Mouse (Mus musculus) gastrocnemius, postnatal 25 days (tissue): ENCODE data around the gene Rps6kc1. TPM values are rescaled to one million over a fixed set of nuclear protein-coding genes. Genes with fewer than 3 reads are reported as not detected.

Source experiments
- DNase-seq: peaks from one replicate; pipeline ENCODE4 v3.0.0; 2022
- total RNA-seq, 2 experiments: library from RNA; stranded (reverse); gene quantifications; 1 replicate in 1 of 2; 2 replicates in 1 of 2; pipeline ENCODE4 v1.2.3; 2021

Gene Rps6kc1
- total RNA-seq, 2 experiments from 2014 or later, result 11.2 to 14.8 TPM

DNA sequence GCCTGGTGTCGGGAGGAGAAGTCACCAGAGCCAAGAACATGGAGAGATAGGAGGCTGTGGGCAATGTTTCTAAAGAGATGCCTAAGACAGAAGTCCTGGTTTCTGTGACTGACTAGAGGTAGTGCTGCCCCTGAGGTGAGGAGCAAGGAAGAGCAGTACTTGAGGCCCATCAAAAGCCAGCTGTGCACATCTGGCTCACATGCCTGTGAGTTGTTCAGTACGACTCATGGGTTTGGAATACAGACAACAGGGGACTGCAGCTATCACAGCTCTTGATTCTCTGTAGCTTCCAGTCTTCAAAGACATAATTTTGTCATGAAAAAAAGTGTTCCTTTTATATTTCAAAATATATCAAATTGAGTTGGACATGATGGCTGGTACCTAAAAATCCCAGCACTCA is 10.5 kb downstream of the Rps6kc1 start:
- no peak for DNase-seq

DNA sequence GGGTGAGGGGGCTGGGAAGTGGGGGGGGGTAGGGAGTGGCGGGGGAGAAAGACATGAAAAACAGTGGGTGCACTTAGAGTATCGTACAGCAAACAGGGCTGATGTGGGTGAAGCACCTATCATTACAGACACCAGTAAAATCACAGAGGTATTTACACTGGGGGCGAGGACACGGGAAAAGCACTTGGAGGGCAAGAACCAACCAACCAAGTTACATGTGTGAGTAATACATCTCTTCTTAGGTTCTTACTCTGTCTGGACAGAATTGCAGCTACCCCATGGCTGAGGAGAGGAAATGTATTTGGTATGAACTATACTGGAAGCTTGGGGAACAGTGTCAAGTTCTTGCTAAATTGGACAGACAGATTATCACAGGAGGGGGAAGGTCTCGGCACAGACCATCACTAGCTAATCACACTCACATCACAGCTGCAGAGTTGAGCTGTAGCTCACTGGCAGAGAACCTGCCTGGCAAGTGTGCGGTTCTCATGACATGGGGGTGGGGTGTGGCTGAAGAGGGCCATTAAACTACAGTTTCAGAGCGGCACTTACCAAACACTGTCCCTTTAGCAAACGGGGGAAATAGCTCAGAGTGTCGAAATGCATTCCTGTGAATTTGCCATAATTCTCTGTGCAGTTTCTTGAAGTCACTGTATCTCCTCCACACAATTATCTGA is 12.5 kb downstream of the Rps6kc1 start:
- DNase-seq, result no peak

DNA sequence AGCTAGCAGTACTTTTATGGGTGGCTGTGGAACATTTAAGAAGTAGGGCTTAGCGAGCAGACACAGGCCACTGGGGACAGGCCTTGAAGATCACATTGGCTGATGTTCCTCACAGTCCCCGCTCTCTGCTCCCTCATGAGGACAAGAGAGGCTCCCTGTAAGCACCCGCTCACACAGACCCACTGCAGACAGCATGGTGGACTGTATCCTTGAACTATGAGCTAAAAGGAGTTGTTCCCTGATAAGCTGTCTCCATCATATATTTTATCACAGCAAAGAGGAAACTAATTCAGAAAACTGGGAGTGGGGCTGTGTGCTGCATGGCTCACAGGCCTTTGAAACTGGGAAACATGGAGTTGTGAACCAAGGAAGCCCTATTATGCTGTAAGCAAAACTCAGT is 13.4 kb downstream of the Rps6kc1 start:
- no peak for DNase-seq

DNA sequence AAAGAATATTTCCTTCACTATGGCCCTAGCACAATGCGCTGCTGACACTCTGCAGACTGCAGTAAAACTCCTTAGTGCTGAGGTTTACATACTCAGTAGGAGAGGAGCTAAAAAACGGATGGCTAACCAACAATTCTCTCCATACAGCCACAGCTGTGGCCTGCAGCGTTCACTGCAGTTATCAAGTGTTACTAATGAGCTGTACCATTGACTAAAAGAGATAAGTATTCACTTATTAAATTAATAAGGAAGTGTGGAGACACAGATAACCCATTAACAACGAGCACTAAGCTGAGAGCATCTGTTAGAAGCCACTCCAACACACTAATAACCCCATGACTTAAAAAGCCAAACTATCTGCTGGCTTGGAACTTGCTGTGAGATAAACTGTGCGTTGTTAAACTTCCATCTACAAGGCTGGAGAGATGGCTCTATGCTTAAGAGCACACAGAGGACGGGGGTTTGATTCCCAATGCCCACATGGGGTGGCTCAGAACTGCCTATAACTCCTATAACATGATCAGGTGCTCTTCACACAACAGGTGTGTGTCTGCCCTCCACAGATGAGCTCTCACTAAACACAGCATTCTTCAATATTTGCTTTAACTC is 17.9 kb downstream of the Rps6kc1 start:
- DNase-seq, result no peak

DNA sequence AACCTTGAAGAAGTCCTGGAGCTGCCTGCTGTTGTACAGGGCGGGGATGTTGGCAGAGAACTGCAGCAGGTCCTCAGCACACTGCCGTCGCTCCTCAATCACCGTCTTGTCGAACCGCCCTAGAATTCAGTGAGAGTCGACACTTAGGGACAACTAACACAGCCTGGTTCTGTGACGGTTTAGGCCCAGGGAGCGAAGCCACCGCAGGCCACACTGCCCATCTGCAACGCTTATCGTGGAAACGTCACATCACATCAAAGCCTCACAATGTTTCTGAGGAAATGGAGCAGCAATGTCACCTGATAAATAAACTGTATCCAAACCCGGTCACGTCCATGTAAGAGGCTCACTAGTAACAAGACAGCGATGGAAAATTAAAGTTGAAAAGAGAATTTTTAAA is 22.9 kb downstream of the Rps6kc1 start:
- no peak for DNase-seq

DNA sequence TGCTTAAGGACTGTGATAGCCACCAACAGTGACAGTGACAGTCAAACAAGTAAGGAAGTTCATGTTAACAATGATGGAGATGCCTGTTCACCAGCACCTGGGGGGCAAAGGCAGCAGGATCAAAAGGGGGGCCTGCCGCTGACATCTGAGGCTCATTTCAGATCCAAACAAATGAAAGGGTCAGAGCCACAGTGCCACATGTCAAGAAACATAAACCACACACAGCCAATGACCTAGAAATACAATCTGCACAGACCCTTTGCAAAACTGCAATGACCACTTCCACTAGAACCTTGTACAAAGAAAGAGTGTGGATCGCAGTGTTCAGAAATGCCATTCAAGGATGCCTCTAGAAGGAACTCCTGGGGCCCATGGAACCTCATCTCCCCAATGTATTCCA is 23.5 kb downstream of the Rps6kc1 start:
- no peak for DNase-seq

DNA sequence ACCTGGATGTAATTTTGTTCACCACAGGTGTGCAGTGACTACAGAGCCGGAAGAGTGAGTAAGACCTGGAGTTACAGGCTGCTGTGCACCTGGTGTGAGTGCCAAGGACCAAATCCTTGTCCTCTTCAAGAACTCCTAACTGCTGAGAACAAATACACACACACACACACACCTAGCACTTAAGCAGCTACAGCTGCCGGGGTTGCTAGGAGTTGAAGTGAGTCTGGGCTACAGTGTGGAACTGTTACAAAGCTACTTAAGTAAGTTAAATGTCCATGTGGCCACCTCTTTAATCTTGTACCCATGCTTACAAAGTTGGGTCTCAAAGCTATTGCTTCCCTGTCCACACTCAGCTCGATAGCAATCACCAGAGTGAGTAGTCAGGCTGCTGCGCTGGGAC is 25.6 kb downstream of the Rps6kc1 start:
- no peak for DNase-seq

DNA sequence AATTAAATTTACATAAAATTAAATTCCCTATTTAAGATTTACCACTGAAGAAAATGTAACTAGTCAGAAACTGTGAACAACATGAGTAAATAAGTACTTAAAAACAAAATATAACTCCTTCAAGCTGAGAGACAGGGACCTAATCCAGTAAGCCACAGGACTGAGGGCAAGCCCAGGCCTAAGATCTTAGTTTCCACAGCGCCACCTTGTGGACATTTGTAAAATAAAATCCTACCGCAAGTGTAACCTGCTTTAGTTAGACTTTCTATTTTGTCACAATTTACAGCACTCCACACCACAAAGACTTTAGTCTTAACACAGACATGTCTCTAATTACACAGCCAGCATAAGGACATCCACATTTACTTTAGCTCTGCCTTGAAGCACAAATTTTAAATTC is 30.1 kb downstream of the Rps6kc1 start:
- no peak for DNase-seq

DNA sequence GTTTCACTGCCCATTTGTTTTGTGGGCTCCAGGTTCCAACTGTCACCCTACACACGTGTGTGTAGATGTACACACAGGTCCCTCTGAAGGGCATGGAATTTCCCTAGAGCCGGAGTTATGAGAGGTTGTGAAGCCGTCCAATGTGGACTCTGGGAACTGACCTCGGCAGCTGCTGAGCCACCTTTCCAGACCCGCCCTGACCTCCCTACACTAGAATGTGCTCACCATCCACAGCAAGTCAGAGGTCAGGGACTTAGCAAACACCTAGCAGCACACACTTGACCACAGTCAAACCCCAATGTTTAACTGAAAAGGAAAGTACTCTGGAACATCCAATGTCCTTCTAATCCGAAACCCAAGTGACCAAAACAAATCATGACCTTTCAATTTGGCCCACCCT is 30.9 kb downstream of the Rps6kc1 start:
- DNase-seq, result no peak

DNA sequence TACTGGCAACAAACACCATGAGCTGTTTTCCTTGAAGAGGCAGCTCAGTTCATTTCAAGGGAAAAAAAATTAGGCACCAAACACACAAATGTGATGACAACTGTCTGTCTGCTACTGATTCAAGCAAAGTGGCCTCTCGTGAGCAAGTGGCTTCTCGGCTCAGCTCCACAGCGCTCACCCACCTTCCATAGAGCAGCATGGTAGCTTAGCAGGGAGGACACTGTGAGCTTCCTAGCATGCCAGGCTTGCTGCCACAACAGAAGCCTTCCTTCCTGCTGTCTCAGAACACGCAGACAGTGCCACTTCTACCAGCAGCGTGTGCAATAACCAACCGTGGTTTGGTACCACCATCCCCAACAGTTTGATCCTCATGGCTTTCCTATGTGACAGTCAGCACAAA is 35.8 kb downstream of the Rps6kc1 start:
- no peak for DNase-seq

DNA sequence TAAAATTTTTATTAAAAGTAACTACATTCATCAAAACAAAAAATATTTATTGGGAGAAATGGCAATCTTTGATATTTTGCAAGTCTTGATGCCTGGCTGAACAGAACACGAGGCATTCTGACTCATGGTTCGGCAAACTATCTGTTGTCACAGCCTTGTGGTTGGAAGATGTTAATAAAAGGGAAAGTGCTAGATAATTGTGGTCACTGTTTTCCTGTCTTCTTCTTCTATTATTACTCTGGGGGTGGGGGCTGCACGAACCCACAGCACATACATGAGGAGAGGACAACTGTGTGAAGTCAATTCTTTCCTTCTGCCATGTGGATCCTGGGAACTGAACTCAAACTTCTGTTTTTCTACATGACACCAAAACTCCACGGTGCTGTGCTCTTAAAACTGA is 36.5 kb downstream of the Rps6kc1 start:
- DNase-seq, result no peak

DNA sequence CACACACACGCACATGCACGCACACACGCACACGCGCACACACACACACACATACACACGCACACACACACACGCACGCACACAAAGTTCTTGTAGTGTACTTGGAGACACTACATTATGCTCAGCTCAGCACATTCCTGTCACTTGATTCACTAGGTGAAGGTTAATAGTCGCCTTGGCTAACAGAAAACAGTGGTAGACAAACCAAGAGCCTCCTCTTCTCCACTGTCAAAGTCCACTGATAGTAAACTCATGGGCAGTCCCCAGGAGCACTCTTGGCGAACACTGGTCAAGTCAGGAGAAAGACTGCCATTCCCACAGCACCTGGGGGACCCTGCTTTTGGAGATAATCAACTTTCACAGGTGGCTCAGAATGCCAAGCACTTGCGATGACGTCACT is 40.5 kb downstream of the Rps6kc1 start:
- no peak for DNase-seq

DNA sequence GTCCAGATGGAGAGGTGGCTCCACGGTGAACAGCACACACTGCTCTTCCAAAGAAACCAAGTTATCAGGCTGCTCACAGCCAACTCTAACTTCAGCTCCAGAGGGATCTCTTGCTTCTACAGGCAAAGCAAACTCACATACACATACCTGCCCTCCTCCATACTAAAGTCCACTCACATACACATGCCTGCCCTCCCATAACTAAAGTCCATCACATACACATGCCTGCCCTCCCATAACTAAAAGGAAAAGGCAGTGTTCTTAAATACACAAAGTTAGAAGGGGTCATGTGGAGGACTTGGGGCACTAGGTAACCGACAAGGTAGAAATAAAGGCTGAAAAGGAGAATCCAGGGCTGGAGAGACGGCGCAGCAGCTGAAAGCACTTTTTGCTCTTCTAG is 41.6 kb downstream of the Rps6kc1 start:
- no peak for DNase-seq

DNA sequence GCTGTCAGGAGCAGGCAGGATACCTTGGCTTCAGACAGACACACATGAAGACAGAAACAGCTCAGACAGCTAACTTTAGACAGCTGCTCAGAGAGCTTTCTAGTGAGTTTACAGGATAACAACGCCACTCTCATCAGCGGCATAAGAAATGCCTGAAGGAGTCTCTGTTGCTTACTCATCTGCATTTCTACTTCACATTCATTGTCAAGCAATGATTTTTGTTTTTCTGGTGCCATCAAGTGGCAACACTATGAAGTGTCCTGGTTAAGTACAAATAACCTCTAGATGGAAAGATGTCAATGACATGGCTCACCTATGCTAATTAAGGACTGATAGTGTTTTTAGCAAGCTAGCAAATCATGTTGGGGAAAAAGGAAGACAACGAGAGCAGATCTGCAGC is 42.8 kb downstream of the Rps6kc1 start:
- no peak for DNase-seq

DNA sequence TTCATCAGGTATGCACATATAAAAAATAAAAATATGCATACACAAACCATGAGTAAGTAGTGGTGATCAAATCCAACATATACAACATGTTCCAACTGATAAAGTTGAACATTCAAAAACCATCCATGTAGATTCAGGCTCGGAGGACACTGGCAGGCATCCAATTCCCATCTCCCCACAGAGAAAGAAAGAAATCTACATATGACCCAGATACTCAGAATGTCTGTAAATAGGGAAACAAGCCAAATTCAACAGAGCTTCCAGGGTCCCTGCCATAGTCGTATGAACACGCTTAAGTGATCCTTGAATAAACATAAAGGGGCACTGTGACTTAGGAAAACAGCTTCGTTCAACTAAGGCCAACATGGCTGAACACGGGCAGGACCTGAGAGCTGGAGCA is 49.9 kb downstream of the Rps6kc1 start:
- DNase-seq, result no peak

DNA sequence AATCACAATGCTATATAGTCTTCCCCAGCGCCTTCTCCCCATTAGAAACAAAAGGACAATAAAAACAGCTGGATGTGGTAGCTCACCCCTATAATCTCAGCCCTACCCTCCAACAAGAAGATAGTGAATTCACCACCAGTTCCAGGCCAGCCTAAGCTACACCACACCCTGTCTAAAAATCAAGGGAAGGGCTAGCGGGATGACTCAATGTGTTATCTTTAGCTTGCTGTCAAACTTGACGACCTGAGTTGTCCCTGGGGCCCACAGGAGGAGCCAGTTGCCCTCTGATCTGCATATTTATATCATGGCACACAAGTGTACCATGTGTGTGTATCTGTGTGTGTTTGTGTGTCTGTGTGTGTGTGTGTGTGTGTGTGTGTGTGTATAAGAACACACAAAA is 57.1 kb downstream of the Rps6kc1 start:
- DNase-seq, result no peak

DNA sequence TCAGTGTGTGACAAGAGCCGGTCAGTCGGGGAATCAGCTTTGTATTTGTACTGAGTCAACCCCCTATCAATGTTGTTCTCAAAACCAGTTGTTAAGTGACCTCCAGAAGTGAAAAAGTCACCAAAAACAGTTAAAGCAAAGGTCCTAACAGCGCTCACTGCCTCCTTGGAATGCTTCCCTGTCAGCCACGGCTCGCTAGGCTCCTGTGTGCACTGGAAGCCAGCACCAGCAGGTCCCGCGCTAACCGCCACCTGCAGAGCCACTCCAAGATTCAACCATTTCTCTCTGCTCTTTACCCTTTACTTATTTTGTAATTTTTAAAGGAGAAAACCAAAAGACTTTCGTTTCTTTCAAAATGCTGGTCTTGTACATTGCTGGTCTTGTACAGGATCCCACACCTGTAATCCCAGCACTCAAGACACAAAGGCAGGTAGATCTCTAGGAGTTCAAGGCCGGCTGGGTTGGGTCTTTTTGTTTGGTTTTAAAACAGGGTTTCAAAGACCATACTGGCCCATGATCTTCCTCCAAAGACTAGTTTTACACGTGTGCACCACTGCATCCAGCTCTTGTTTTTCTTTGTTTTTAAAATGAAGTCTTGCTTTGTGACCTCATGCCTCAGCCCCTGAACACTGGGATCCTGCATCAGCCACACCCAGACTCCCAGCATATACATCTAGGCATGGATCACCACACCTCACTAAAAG is 62.3 kb downstream of the Rps6kc1 start:
- DNase-seq, result no peak

DNA sequence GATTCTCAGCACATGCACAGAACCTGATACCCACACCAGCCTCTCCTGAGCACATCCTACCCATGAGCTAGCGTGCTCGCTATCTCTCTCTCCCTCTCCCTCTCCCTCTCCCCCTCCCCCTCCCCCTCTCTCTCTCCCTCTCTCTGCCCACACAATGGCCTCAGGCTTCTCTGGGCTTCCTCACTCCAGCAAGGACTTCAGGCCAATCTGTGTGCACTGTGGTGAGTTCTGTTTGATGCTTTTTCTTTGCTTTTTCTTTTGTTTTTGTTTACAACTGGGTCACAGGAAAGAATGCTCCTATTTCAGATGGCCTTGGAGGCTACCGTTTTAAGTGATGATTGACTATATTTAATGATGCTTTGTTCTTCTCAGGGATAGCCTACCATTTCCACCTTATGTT is 62.9 kb downstream of the Rps6kc1 start:
- DNase-seq, result no peak

DNA sequence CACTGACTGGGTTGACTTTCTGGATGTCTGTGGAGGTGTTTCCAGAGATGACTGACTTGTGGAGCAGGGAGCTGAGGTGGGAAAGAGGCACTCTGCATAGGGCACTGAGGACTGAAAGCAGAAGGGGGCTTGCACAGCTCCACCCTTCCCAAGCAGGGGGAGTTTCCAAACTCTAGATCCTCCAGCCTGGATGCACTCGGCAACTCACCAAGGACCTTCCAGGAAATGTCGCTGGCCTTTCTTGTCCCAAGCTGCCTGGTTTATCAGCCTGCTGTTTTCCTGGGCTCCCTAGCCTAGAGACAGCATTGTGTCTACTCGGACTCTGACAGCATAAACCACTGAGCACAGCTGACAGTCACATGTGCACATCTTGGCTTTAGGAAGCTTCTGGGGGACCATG is 64.6 kb downstream of the Rps6kc1 start:
- no peak for DNase-seq

DNA sequence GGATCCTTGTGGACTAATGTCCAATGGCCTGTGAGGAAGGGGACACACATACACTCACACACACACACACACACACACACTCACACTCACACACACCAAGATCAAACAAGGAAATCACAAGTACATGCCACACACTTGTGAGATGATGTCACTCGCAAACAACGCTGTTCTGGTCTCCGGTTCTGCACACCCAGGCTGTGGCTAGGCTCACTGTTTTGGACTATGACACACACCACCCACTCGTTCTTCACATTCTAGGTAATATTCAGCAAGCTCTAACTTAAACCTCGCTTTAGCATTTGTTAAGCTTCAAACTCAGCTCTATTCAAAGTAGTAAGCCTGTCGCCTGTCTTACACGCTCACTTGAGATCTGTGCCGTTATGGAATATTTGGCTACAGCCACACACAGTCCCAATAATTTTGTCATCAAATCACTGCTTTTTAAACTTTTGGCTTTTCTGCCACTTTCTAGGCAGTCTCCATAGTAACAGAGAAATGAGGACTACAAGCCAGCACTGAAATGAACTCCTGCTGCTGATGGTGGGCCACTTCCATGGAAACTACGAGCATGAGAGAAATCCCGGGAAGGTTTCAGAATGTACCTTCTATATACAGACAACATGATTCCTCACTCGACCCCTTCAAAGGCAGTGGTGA is 65.4 kb downstream of the Rps6kc1 start:
- DNase-seq, result no peak

DNA sequence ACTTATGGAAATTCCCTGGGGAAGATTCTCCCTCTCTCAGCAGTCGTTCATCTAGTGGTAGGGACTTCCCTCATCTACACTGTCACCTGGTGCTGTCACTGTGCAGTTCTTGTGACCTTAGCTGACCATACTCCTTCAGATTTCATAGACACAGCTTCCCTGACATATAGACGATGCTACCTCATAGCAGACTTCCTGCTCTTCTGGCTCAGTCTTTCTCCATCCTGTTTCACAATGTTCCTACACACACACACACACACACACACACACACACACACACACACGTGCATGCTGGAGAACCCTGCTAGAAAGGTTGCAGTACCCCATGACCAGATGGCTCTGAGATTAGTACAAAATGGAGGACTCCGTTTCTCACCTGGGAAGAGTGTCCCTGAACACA is 66.2 kb downstream of the Rps6kc1 start:
- DNase-seq, result no peak

DNA sequence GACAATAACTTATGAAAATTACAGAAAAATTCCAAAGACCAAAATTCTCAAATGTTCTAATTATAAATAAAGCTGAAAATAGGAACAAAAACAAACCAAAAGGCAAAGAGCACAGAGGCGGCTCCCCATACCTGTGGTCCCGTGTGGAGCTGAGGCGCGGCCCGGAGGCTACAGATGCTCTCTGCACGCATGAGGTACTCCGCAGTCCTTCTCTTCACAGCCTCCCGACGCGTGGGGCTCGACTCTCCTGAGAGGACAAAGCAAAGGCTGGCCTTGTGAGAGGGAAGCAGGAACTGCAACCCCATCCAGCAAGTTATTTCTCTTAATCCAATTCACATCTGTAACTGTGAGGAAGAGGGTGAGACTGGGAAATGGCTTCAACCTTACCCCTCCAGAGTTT is 67.2 kb downstream of the Rps6kc1 start:
- no peak for DNase-seq

DNA sequence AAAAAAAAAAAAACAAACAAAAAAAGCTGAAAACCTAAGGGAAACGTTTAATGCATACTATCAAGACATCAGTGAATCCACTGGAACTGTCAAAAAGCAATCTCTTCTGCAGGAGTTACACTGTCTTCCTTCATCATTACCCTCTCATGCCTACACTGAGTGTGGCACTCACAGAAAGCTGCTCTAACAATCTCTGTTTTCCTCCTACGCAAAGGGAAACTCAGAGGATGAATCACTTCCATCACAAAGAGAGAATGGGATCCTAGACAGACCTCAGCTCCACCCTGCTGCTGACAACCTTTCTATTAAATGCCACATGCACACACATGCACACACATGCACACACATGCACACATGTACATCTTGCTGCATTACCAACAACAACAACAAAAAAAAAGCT is 75.5 kb downstream of the Rps6kc1 start:
- DNase-seq, result no peak
